Mouse (Mus musculus) splenic B cell, adult 2 months (primary cell): Measurements from ENCODE around the gene Dad1.

ENCODE experiments used
- DNase-seq: peaks from one replicate; pipeline ENCODE4 v3.0.0-alpha.2; 2011; ENCODE audit warnings: low read depth, low spot score
- H3K27me3 ChIP-seq: 2 replicates; pipeline ENCODE4 v1.6.1; 2012; ENCODE audit warnings: mild to moderate bottlenecking, low read length, moderate library complexity, mixed read lengths; ENCODE audit not compliant: control insufficient read depth, poor library complexity, insufficient read depth, severe bottlenecking
- H3K36me3 ChIP-seq: 2 replicates; pipeline ENCODE4 v1.6.1; 2012; ENCODE audit warnings: mild to moderate bottlenecking, low read length, moderate library complexity, mixed read lengths; ENCODE audit not compliant: control insufficient read depth, poor library complexity, insufficient read depth, severe bottlenecking

The Dad1 gene

GRCm38 (mm10) chr14:54224484-54225467 lies 29.1 kb downstream of the Dad1 start:
- Histone ChIP-seq H3K36me3 (no peaks in the 10 kb centered on the region), H3K27me3 (no peaks in the 10 kb centered on the region)
- DNase-seq = peak; percentile 72

- no peaks in the 10 kb centered on the region for H3K27me3 ChIP-seq
- peak; percentile 26 for DNase-seq
- no peaks in the 10 kb centered on the region for H3K36me3 ChIP-seq
These were observed 29.9 kb downstream of the Dad1 start for GRCm38 (mm10) chr14:54224064-54224417.

GRCm38 (mm10) chr14:54223315-54224063 lies 30.4 kb downstream of the Dad1 start:
- DNase-seq = peak; percentile 8
- Histone ChIP-seq H3K36me3 (no peaks in the 10 kb centered on the region), H3K27me3 (no peaks in the 10 kb centered on the region)

GRCm38 (mm10) chr14:54222289-54222727 lies 31.6 kb downstream of the Dad1 start:
- no peaks in the 10 kb centered on the region for H3K36me3 ChIP-seq
- DNase-seq = peak; percentile 85
- H3K27me3 ChIP-seq = no peaks in the 10 kb centered on the region

- no peak for DNase-seq
- H3K27me3 ChIP-seq = no peaks in the 10 kb centered on the region
- H3K36me3 ChIP-seq = no peaks in the 10 kb centered on the region
These were observed 32.3 kb downstream of the Dad1 start for GRCm38 (mm10) chr14:54221641-54222040.

- no peak for DNase-seq
- Histone ChIP-seq H3K27me3 (no peaks in the 10 kb centered on the region), H3K36me3 (no peaks in the 10 kb centered on the region)
These were observed 33.0 kb downstream of the Dad1 start for GRCm38 (mm10) chr14:54220726-54221494.

GRCm38 (mm10) chr14:54219849-54220248 lies 34.1 kb downstream of the Dad1 start:
- no peak for DNase-seq

GRCm38 (mm10) chr14:54219256-54219655 lies 34.6 kb downstream of the Dad1 start:
- H3K27me3 ChIP-seq = no peaks in the 10 kb centered on the region
- DNase-seq = no peak
- H3K36me3 ChIP-seq = no peaks in the 10 kb centered on the region

More at GRCm38 (mm10) chr14:54219849-54220248, 34.1 kb downstream of the Dad1 start:
- H3K36me3 ChIP-seq = no peaks in the 10 kb centered on the region
- no peaks in the 10 kb centered on the region for H3K27me3 ChIP-seq

GRCm38 (mm10) chr14:54218721-54219120 lies 35.2 kb downstream of the Dad1 start:
- no peaks in the 10 kb centered on the region for H3K27me3 ChIP-seq
- no peak for DNase-seq
- H3K36me3 ChIP-seq = no peaks in the 10 kb centered on the region

GRCm38 (mm10) chr14:54218233-54218632 lies 35.7 kb downstream of the Dad1 start:
- H3K36me3 ChIP-seq = no peaks in the 10 kb centered on the region
- no peak for DNase-seq
- no peaks in the 10 kb centered on the region for H3K27me3 ChIP-seq

GRCm38 (mm10) chr14:54216126-54216525 lies 37.8 kb downstream of the Dad1 start:
- Histone ChIP-seq H3K27me3 (no peaks in the 10 kb centered on the region), H3K36me3 (no peaks in the 10 kb centered on the region)
- no peak for DNase-seq

- no peaks in the 10 kb centered on the region for H3K27me3 ChIP-seq
- H3K36me3 ChIP-seq = no peaks in the 10 kb centered on the region
- DNase-seq = no peak
These were observed 39.0 kb downstream of the Dad1 start for GRCm38 (mm10) chr14:54214901-54215300.

- Histone ChIP-seq H3K36me3 (no peaks in the 10 kb centered on the region), H3K27me3 (no peaks in the 10 kb centered on the region)
- no peak for DNase-seq
These were observed 39.4 kb downstream of the Dad1 start for GRCm38 (mm10) chr14:54214477-54214876.

- H3K36me3 ChIP-seq = no peaks in the 10 kb centered on the region
- DNase-seq = no peak
- H3K27me3 ChIP-seq = no peaks in the 10 kb centered on the region
These were observed 40.2 kb downstream of the Dad1 start for GRCm38 (mm10) chr14:54213734-54214133.
